Mouse (Mus musculus) frontal cortex, postnatal 10 days (tissue): ENCODE results near the gene Slc22a13.

Source experiments
- DNase-seq, 2 experiments: peaks; one replicate each; pipeline ENCODE4 v3.0.0; 2022; ENCODE audit warnings: low spot score in 2 of 2, mixed read lengths in 1 of 2

Gene Slc22a13

GRCm38 (mm10) chr9:119199151-119199861, 9.6 kb downstream of the Slc22a13 start:
- DNase-seq = no peak

- DNase-seq = no peak
Observed at GRCm38 (mm10) chr9:119192202-119192990, 16.5 kb downstream of the Slc22a13 start.

GRCm38 (mm10) chr9:119181241-119181728, 27.6 kb downstream of the Slc22a13 start:
- no peak for DNase-seq

- no peak for DNase-seq
Observed at GRCm38 (mm10) chr9:119179292-119179691, 29.6 kb downstream of the Slc22a13 start.

GRCm38 (mm10) chr9:119167608-119168007, 41.3 kb downstream of the Slc22a13 start:
- no peak for DNase-seq

- DNase-seq = no peak
Observed at GRCm38 (mm10) chr9:119165548-119165947, 43.4 kb downstream of the Slc22a13 start.

GRCm38 (mm10) chr9:119164743-119165142, 44.2 kb downstream of the Slc22a13 start:
- DNase-seq = no peak

- DNase-seq = no peak
Observed at GRCm38 (mm10) chr9:119160689-119161088, 48.2 kb downstream of the Slc22a13 start.

- DNase-seq = no peak
Observed at GRCm38 (mm10) chr9:119158861-119159260, 50.0 kb downstream of the Slc22a13 start, which contains the start of gene Gm47289. Gm47289 (plus strand) TSS chr9:119159161.

GRCm38 (mm10) chr9:119156278-119157201, 52.4 kb downstream of the Slc22a13 start, which contains the start of gene Acaa1b:
Acaa1b (minus strand) TSS chr9:119157093.
- DNase-seq = peak; percentile 46 to 72

- no peak for DNase-seq
Observed at GRCm38 (mm10) chr9:119155826-119156225, 53.1 kb downstream of the Slc22a13 start.

- no peak for DNase-seq
Observed at GRCm38 (mm10) chr9:119155416-119155815, 53.5 kb downstream of the Slc22a13 start.

GRCm38 (mm10) chr9:119151751-119152150, 57.1 kb downstream of the Slc22a13 start:
- no peak for DNase-seq

GRCm38 (mm10) chr9:119149601-119150000, 59.3 kb downstream of the Slc22a13 start:
- no peak for DNase-seq

- DNase-seq = no peak
Observed at GRCm38 (mm10) chr9:119146098-119146770, 62.7 kb downstream of the Slc22a13 start.

- DNase-seq = no peak
Observed at GRCm38 (mm10) chr9:119145638-119146037, 63.3 kb downstream of the Slc22a13 start.

- no peak for DNase-seq
Observed at GRCm38 (mm10) chr9:119145137-119145536, 63.8 kb downstream of the Slc22a13 start.

GRCm38 (mm10) chr9:119144696-119145095, 64.2 kb downstream of the Slc22a13 start:
- no peak for DNase-seq

GRCm38 (mm10) chr9:119143372-119143771, 65.5 kb downstream of the Slc22a13 start:
- DNase-seq = no peak
